Mouse (Mus musculus): Measurements from ENCODE around the gene Pate2.
A peak's percentile ranks its signal among the peaks of the same experiment; 100 is the strongest.

- peak; percentile 47 for TF ChIP-seq CTCF (IDR thresholded peaks at IDR 0.05; ENCODE audit: low read depth)
- TF ChIP-seq EP300 (optimal IDR thresholded peaks at IDR 0.05), result no peak
These were observed at the start of gene Pate2, which contains the start of gene Hyls1 for GRCm38 (mm10) chr9:35569571-35570534.

All from stomach, postnatal 0 days (tissue).